7 mouse cellular contexts compared by ENCODE assay signal in the genomic region with DNA sequence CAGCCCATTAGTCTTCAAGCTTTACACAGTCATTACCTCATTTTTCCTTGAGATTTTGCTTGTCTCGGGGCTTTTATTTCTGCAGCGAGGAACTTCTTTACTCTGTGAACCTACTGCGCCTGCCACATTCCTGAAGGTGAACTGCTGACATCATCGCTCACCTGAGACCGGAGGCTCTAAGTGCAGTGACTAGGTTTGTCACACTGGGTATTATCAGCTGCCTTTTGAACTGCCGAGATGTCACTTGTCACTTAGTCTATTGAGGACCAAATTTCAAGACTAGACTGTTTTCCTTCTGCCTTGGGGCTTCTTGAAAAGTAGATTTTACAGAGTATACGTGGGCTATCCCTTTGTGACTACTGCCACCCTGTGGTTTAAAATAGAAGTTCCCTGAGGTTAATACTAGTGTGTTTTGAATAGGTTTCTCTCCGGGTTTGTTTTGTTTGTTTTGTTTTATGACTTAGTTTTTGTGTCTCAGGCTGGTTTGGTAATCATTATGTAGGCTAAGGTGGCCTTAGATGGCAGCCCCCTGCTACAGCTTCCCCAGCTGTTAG. TPM values are rescaled to one million over a fixed set of nuclear protein-coding genes. Genes with fewer than 3 reads are reported as not detected.
A peak's percentile ranks its signal among the peaks of the same experiment; 100 is the strongest.
DNase-seq lines count a peak whose midpoint lies in the region.

No protein-coding gene starts in this region.

- peak; percentile 75 for DNase-seq in layer of hippocampus, adult 11-12 months (ENCODE audit: low spot score)
- DNase-seq in layer of hippocampus, postnatal 25 days (ENCODE audit: extremely low spot score in 1 of 2, low spot score in 1 of 2) = no peak
- DNase-seq in ES-CJ7 (ENCODE audit: low read depth, low spot score) = peak; percentile 59
- peak; percentile 58 for DNase-seq in c-Kit-positive CD71-negative TER-119-negative erythroid progenitor cells, embryonic 14.5 days (ENCODE audit: low read depth)
- DNase-seq in kidney, adult 9 months = peak; percentile 86
- DNase-seq in retina, postnatal 1 day = peak; percentile 79
- no peak for DNase-seq in right cerebral cortex, postnatal 14 days

RNA-seq across cellular contexts. Expression of gene Rpp25l, which starts 5.1 kb away (rescaled TPM):
- total RNA-seq in layer of hippocampus, postnatal 25 days (2021) = 10 to 100 TPM; 27.7 to 33.6 TPM

RNA-seq across cellular contexts. Expression of gene Il11ra1, which starts 8.5 kb away (rescaled TPM):
- total RNA-seq in layer of hippocampus, postnatal 25 days (2021) = 10 to 100 TPM; 40.0 to 44.8 TPM

RNA-seq across cellular contexts. Expression of gene Cntfr, which starts 11.4 kb away (rescaled TPM):
- 10 to 100 TPM; 89.6 to 96.1 TPM for total RNA-seq in layer of hippocampus, postnatal 25 days (2021)

RNA-seq across cellular contexts. Expression of gene Dctn3, which starts 14.7 kb away (rescaled TPM):
- 100 to 1,000 TPM; 149 to 172 TPM for total RNA-seq in layer of hippocampus, postnatal 25 days (2021)

RNA-seq across cellular contexts. Expression of gene Arid3c, which starts 22.7 kb away (rescaled TPM):
- total RNA-seq in layer of hippocampus, postnatal 25 days (2021) = not detected

Comparison
In these comparisons a context has a peak if more than half of its experiments do, and no peak if none do; other contexts are left out.
1. DNase-seq: peak in layer of hippocampus, adult 11-12 months (single experiment), ES-CJ7 (single experiment), c-Kit-positive CD71-negative TER-119-negative erythroid progenitor cells, embryonic 14.5 days (single experiment), kidney, adult 9 months (single experiment) and retina, postnatal 1 day (single experiment); none in layer of hippocampus, postnatal 25 days (0 of 2) and right cerebral cortex, postnatal 14 days (single experiment).